Mouse (Mus musculus): ENCODE measurements around the gene Abhd14b. TPM values are rescaled to one million over a fixed set of nuclear protein-coding genes. Genes with fewer than 3 reads are reported as not detected.
"Not testable (repeated sequence)": the region's sequence is repeated elsewhere in the genome, so short reads cannot be mapped to it uniquely, and the experiment has no call there.

The Abhd14b gene
- polyA plus RNA-seq, 1 experiment = 16.8 TPM

DNA sequence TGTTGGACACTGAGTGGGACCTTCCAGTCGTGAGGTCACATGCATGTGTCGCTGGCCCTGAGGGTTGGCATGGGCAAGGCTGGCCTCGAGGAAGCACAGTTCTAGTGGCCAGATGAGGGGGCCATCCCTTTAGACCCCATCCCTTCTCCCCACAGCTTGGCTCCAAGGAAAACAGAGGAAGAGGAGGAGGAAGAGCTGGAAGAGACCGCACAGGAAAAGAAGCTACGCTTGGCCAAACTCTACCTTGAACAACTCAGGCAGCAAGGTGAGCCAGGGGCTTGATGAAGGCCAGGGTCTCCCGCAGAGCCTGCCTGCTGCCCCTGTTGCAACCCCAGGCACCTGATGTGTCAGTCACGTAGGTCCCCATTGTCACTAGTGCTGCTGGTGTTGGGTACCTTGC lies 33.3 kb downstream of the Abhd14b start:
- Histone ChIP-seq H3K4me3 (ENCODE audit: insufficient read depth, low read length) (no peak overlapping the region), H3K27ac (ENCODE audit: insufficient read depth, low read length) (no peak overlapping the region), H3K4me1 (ENCODE audit: control insufficient read depth, insufficient read depth, low read length) (0 out of 2 replicates have a peak, but pooled peaks cover 3% of the 10 kb centered on the region)
- no peak for TF ChIP-seq POLR2A (IDR thresholded peaks at IDR 0.05; ENCODE audit: low read depth, low read length)
- no peak for TF ChIP-seq CTCF (IDR thresholded peaks at IDR 0.05; ENCODE audit: borderline replicate concordance, insufficient read depth, low read length)

DNA sequence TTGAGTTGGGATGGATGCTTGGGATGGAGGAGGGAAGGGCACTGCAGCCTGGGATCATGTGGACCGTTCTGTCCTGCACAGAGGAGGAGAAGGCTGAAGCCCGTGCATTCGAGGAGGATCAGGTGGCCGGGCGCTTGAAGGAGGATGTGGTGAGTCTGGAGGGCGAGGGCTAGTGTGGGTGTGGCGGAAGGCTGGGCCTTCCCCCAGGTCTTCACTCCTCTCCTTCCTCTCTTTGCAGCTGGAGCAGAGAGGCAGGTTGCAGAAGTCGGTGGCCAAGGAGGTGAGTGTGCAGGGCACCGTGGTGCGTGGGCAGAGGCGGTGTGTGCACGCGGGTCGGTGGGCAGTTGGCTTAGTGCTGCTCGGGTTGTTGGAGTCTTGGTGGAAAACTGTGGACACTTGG lies 33.8 kb downstream of the Abhd14b start:
- Histone ChIP-seq H3K27ac (ENCODE audit: insufficient read depth, low read length) (no peak overlapping the region), H3K4me1 (ENCODE audit: control insufficient read depth, insufficient read depth, low read length) (0 out of 2 replicates have a peak, but pooled peaks cover 3% of the 10 kb centered on the region), H3K4me3 (ENCODE audit: insufficient read depth, low read length) (no peak overlapping the region)
- TF ChIP-seq POLR2A (IDR thresholded peaks at IDR 0.05; ENCODE audit: low read depth, low read length) = no peak
- no peak for TF ChIP-seq CTCF (IDR thresholded peaks at IDR 0.05; ENCODE audit: borderline replicate concordance, insufficient read depth, low read length)

DNA sequence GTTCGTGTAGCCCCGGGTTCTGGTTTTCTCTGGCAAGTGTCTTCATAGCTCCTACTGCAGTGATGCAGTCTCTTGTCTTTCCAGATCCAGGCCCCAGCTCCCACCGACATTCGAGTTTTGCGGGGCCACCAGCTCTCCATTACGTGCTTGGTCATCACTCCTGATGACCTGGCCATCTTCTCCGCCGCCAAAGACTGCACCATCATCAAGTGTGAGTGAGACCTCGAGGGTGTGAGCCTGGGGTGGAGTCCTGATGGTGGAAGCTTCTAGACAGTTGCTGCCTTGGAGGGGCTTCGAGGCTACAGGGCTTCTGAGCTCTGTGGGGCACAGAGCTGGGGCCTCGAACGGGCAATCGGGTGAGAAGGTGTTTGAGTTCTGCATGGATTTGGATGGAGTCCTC lies 34.4 kb downstream of the Abhd14b start:
- H3K4me3 ChIP-seq (ENCODE audit: insufficient read depth, low read length) = no peak overlapping the region
- no peak overlapping the region for H3K27ac ChIP-seq (ENCODE audit: insufficient read depth, low read length)
- TF ChIP-seq CTCF (IDR thresholded peaks at IDR 0.05; ENCODE audit: borderline replicate concordance, insufficient read depth, low read length) (no peak), POLR2A (IDR thresholded peaks at IDR 0.05; ENCODE audit: low read depth, low read length) (no peak)
- H3K4me1 ChIP-seq (ENCODE audit: control insufficient read depth, insufficient read depth, low read length) = 0 out of 2 replicates have a peak, but pooled peaks cover 3% of the 10 kb centered on the region

DNA sequence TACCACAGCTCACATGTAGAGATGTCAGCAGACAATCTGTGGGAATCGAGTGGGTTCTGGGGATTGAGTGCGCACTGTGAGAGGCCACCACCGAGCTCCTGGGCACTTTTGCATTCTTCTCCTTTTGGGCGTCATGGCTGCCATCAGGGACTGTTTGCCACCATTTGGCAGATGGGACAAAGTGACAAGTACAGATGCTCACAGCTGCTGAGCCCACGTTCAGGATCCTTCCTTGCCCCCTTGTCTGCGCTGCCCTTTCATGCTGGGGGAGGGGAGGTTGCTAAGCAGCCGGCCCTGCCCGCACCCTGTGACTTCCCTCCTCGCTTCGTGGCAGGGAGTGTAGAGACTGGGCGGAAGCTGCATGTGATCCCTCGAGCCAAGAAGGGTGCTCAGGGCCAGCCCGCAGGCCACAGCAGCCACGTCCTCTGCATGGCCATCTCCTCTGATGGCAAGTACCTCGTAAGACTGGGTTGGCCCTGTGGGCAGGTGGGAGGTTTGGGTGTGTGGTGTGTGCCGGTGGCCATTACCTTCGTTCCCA lies 35.4 kb downstream of the Abhd14b start:
- TF ChIP-seq POLR2A (IDR thresholded peaks at IDR 0.05; ENCODE audit: low read depth, low read length) (no peak), CTCF (IDR thresholded peaks at IDR 0.05; ENCODE audit: borderline replicate concordance, insufficient read depth, low read length) (no peak)

DNA sequence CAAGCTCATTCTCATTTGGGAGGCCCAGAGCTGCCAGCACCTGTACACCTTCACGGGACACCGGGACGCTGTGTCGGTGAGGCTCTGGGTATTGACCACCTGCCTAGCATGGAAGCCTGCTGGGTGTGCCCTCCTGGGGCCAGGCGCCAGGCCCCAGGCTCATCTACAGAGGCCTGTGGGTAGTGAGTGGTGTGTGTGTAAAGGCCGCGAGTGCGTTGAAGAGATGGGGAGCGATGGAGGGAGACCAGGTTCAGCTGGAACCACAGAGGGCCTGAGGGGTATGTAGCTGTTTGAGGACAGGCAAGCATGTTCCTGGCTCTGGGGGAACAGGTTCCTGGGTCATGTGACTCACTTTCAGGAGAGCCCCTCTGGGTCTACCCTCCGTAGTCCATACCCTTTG lies 35.9 kb downstream of the Abhd14b start:
- Histone ChIP-seq H3K27ac (ENCODE audit: insufficient read depth, low read length) (no peak overlapping the region), H3K4me1 (ENCODE audit: control insufficient read depth, insufficient read depth, low read length) (0 out of 2 replicates have a peak, but pooled peaks cover 1% of the 10 kb centered on the region), H3K4me3 (ENCODE audit: insufficient read depth, low read length) (no peak overlapping the region)
- no peak for TF ChIP-seq POLR2A (IDR thresholded peaks at IDR 0.05; ENCODE audit: low read depth, low read length)
- no peak for TF ChIP-seq CTCF (IDR thresholded peaks at IDR 0.05; ENCODE audit: borderline replicate concordance, insufficient read depth, low read length)

More for the DNA sequence above, 35.4 kb downstream of the Abhd14b start:
- no peak overlapping the region for H3K27ac ChIP-seq (ENCODE audit: insufficient read depth, low read length)
- H3K4me1 ChIP-seq (ENCODE audit: control insufficient read depth, insufficient read depth, low read length) = 0 out of 2 replicates have a peak, but pooled peaks cover 3% of the 10 kb centered on the region
- H3K4me3 ChIP-seq (ENCODE audit: insufficient read depth, low read length) = no peak overlapping the region

DNA sequence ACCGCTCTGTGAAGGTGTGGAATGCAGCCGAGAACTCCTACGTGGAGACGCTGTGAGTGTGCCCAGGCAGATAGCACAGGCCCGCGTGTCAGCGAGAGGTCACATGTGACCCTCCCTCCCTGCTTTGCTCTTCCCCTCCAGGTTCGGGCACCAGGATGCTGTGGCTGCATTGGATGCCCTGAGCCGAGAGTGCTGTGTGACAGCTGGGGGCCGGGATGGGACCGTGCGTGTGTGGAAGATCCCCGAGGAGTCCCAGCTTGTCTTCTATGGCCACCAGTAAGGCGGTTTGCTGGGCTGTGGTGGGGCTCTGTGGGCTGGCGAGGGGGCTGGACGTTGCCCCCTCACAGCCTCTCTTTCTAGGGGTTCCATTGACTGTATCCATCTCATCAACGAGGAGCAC lies 36.3 kb downstream of the Abhd14b start:
- Histone ChIP-seq H3K4me3 (ENCODE audit: insufficient read depth, low read length) (no peak overlapping the region), H3K27ac (ENCODE audit: insufficient read depth, low read length) (no peak overlapping the region), H3K4me1 (ENCODE audit: control insufficient read depth, insufficient read depth, low read length) (no peaks in the 10 kb centered on the region)
- TF ChIP-seq POLR2A (IDR thresholded peaks at IDR 0.05; ENCODE audit: low read depth, low read length) (no peak), CTCF (IDR thresholded peaks at IDR 0.05; ENCODE audit: borderline replicate concordance, insufficient read depth, low read length) (no peak)

DNA sequence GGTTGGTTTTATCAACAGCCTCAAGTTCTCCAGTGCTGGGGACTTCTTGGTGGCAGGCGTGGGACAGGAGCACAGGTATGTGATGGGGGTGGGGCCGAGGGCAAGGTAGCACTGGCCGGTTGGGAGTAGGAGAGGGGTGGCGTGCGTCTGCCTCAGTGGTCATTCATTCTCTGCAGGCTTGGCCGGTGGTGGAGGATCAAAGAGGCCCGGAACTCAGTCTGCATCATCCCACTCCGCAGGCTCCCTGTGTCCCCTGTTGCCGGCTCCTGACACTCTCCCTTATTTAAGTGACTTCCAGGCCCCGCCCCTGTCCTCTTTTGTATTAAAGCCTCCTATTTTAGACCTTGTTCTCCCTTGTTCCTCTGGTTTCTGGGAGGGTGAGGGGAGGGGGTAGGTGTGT lies 37.8 kb downstream of the Abhd14b start:
- Histone ChIP-seq H3K27ac (ENCODE audit: insufficient read depth, low read length) (no peak overlapping the region), H3K4me3 (ENCODE audit: insufficient read depth, low read length) (no peak overlapping the region), H3K4me1 (ENCODE audit: control insufficient read depth, insufficient read depth, low read length) (no peaks in the 10 kb centered on the region)
- TF ChIP-seq CTCF (IDR thresholded peaks at IDR 0.05; ENCODE audit: borderline replicate concordance, insufficient read depth, low read length) (no peak), POLR2A (IDR thresholded peaks at IDR 0.05; ENCODE audit: low read depth, low read length) (no peak)

DNA sequence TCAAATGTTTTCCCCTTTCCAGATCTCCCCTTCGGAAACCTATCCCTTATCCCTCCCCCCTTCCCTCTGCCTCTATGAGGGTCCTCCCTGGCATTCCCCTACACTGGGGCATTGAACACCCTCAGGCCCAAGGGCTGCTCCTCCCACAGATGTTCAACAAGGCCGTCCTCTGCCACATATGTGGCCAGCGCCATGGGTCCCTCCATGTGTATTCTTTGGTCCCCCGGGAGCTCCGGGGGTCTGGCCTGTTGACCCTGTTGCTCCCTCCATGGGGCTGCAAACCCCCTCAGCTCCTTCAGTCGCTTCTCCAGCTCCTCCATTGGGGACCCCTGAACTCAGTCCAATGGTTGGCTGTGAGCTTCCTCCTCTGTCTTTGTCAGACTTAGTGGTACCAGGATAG lies 40.3 kb downstream of the Abhd14b start:
- H3K4me3 ChIP-seq (ENCODE audit: insufficient read depth, low read length); H3K27ac ChIP-seq (ENCODE audit: insufficient read depth, low read length); H3K4me1 ChIP-seq (ENCODE audit: control insufficient read depth, insufficient read depth, low read length): not testable (repeated sequence)

DNA sequence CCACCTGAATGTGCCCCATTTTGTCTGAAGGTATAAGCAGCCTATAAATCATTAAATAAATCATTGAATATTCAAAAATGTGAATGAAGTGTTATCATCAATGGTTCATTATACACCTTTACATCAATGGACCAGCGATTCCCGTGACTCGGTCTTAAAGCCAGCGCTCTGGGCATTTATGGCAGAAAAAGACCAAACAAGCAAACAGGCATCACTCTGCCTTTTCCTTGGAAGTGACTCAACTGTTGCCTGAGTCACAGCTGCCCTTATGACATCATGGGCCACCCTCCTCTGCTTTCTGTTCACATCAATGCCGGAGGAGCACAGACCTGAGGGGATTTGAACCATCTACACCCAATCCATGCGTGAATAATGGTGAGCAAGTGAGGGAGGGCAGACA lies 52.4 kb downstream of the Abhd14b start, which contains the start of gene Iqcf1:
TSS of gene Iqcf1 (plus strand) at position 301 of the 400 bp plus-strand sequence.
- no peak within 1 kb of the TSS for H3K4me3 ChIP-seq (ENCODE audit: insufficient read depth, low read length)
- H3K27ac ChIP-seq (ENCODE audit: insufficient read depth, low read length) = no peak within 1 kb of the TSS
- H3K4me1 ChIP-seq (ENCODE audit: control insufficient read depth, insufficient read depth, low read length) = no peaks in the 10 kb centered on the region
- TF ChIP-seq CTCF (IDR thresholded peaks at IDR 0.05; ENCODE audit: borderline replicate concordance, insufficient read depth, low read length) (no peak), POLR2A (IDR thresholded peaks at IDR 0.05; ENCODE audit: low read depth, low read length) (no peak)

DNA sequence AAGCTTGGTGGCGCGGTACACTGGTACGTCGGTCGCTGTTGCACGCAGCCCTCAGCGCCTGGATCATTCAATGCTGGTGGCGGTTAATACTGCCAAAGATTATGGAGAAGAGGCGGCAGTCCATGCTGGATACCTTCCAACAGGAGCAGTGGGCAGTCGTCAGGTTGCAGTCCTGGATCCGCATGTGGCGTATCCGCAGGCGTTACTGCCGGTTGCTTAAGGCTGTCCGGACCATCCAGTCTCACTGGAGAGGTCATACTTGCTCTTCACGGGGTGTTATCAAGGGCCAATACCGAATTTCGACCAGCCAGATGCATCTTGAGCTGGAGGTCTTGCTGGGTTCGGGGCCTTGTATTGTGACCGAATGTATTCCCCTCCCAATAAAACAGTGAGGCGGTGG lies 54.6 kb downstream of the Abhd14b start:
- Histone ChIP-seq H3K4me3 (ENCODE audit: insufficient read depth, low read length) (no peak overlapping the region), H3K4me1 (ENCODE audit: control insufficient read depth, insufficient read depth, low read length) (no peaks in the 10 kb centered on the region), H3K27ac (ENCODE audit: insufficient read depth, low read length) (no peak overlapping the region)
- no peak for TF ChIP-seq CTCF (IDR thresholded peaks at IDR 0.05; ENCODE audit: borderline replicate concordance, insufficient read depth, low read length)
- no peak for TF ChIP-seq POLR2A (IDR thresholded peaks at IDR 0.05; ENCODE audit: low read depth, low read length)

Other genes with a start within 250 kb of the Abhd14b start
- gene Ppm1m, start 247.7 kb upstream of the Abhd14b start, polyA plus RNA-seq (2011; ENCODE audit: insufficient read length, low read depth, missing spikeins) = 30.9 and 31.7 TPM in 2 replicates
- 16.7 and 17.6 TPM in 2 replicates for gene Twf2, start 244.4 kb upstream of the Abhd14b start, polyA plus RNA-seq (2011; ENCODE audit: insufficient read length, low read depth, missing spikeins)
- gene Tlr9, start 224.9 kb upstream of the Abhd14b start, polyA plus RNA-seq (2011; ENCODE audit: insufficient read length, low read depth, missing spikeins) = not detected in 2 replicates
- 54.2 and 54.7 TPM in 2 replicates for gene Alas1, start 198.8 kb upstream of the Abhd14b start, polyA plus RNA-seq (2011; ENCODE audit: insufficient read length, low read depth, missing spikeins)
- 9.4 and 12.0 TPM in 2 replicates for gene Poc1a, start 166.4 kb upstream of the Abhd14b start, polyA plus RNA-seq (2011; ENCODE audit: insufficient read length, low read depth, missing spikeins)
- gene Dusp7, start 78.8 kb upstream of the Abhd14b start, polyA plus RNA-seq (2011; ENCODE audit: insufficient read length, low read depth, missing spikeins) = 63.0 and 67.2 TPM in 2 replicates
- 346 and 369 TPM in 2 replicates for gene Rpl29, start 18.0 kb upstream of the Abhd14b start, polyA plus RNA-seq (2011; ENCODE audit: insufficient read length, low read depth, missing spikeins)
- gene Acy1, start 9.1 kb upstream of the Abhd14b start, polyA plus RNA-seq (2011; ENCODE audit: insufficient read length, low read depth, missing spikeins) = 14.9 and 16.0 TPM in 2 replicates
- gene Abhd14a, start 219 bp downstream of the Abhd14b start, polyA plus RNA-seq (2011; ENCODE audit: insufficient read length, low read depth, missing spikeins) = 29.7 and 31.3 TPM in 2 replicates
- gene Pcbp4, start 5.8 kb downstream of the Abhd14b start, polyA plus RNA-seq (2011; ENCODE audit: insufficient read length, low read depth, missing spikeins) = 115 and 119 TPM in 2 replicates
- gene Gpr62, start 18.5 kb downstream of the Abhd14b start, polyA plus RNA-seq (2011; ENCODE audit: insufficient read length, low read depth, missing spikeins) = not detected in 2 replicates
- gene Rrp9, start 28.5 kb downstream of the Abhd14b start, polyA plus RNA-seq (2011; ENCODE audit: insufficient read length, low read depth, missing spikeins) = 28.0 and 34.8 TPM in 2 replicates
- gene Parp3, start 29.5 kb downstream of the Abhd14b start, polyA plus RNA-seq (2011; ENCODE audit: insufficient read length, low read depth, missing spikeins) = 99.0 and 131 TPM in 2 replicates
- gene Iqcf1, start 52.5 kb downstream of the Abhd14b start, polyA plus RNA-seq (2011; ENCODE audit: insufficient read length, low read depth, missing spikeins) = not detected in 2 replicates
- gene Iqcf5, start 67.1 kb downstream of the Abhd14b start, polyA plus RNA-seq (2011; ENCODE audit: insufficient read length, low read depth, missing spikeins) = not detected in 2 replicates
- not detected in 2 replicates for gene Iqcf3, start 114.2 kb downstream of the Abhd14b start, polyA plus RNA-seq (2011; ENCODE audit: insufficient read length, low read depth, missing spikeins)
- gene Iqcf4, start 123.5 kb downstream of the Abhd14b start, polyA plus RNA-seq (2011; ENCODE audit: insufficient read length, low read depth, missing spikeins) = not detected in 2 replicates
- gene Iqcf6, start 179.1 kb downstream of the Abhd14b start, polyA plus RNA-seq (2011; ENCODE audit: insufficient read length, low read depth, missing spikeins) = not detected in 2 replicates
- not detected in 2 replicates for gene Grm2, start 208.6 kb downstream of the Abhd14b start, polyA plus RNA-seq (2011; ENCODE audit: insufficient read length, low read depth, missing spikeins)
- gene Tex264, start 238.5 kb downstream of the Abhd14b start, polyA plus RNA-seq (2011; ENCODE audit: insufficient read length, low read depth, missing spikeins) = 85.2 and 90.1 TPM in 2 replicates

Data from embryonic fibroblast, embryonic 13.5 days (primary cell).